Mouse (Mus musculus) layer of hippocampus, postnatal 10 days (tissue): ENCODE data around the gene Rnf26. TPM values are rescaled to one million over a fixed set of nuclear protein-coding genes. Genes with fewer than 3 reads are reported as not detected.
A peak's percentile ranks its signal among the peaks of the same experiment; 100 is the strongest.

Experiments
- DNase-seq, 2 experiments: peaks; one replicate each; pipeline ENCODE4 v3.0.0; 2021; ENCODE audit warnings: low spot score in 2 of 2
- total RNA-seq, 2 experiments: library from RNA; stranded (reverse); gene quantifications; 2 replicates each; pipeline ENCODE4 v1.2.3; 2021

The Rnf26 gene
- total RNA-seq, 2 experiments from 2014 or later: 30.5 to 30.6 TPM

GRCm38 (mm10) chr9:44075996-44076763, 37.1 kb downstream of the Rnf26 start:
- no peak for DNase-seq

- DNase-seq: no peak
These were observed 37.9 kb downstream of the Rnf26 start for GRCm38 (mm10) chr9:44075276-44075995.

- DNase-seq: no peak
These were observed 38.7 kb downstream of the Rnf26 start for GRCm38 (mm10) chr9:44074395-44075275.

- no peak for DNase-seq
These were observed 40.2 kb downstream of the Rnf26 start for GRCm38 (mm10) chr9:44073115-44073514.

GRCm38 (mm10) chr9:44072599-44072915, 40.8 kb downstream of the Rnf26 start:
- no peak for DNase-seq

GRCm38 (mm10) chr9:44071914-44072598, 41.3 kb downstream of the Rnf26 start:
- DNase-seq: peak in 1 of 2 experiments; percentile 63

GRCm38 (mm10) chr9:44070844-44071231, 42.5 kb downstream of the Rnf26 start:
- no peak for DNase-seq

GRCm38 (mm10) chr9:44070113-44070843, 43.0 kb downstream of the Rnf26 start:
- DNase-seq: no peak

GRCm38 (mm10) chr9:44069252-44069651, 44.1 kb downstream of the Rnf26 start:
- DNase-seq: no peak

GRCm38 (mm10) chr9:44067960-44068330, 45.4 kb downstream of the Rnf26 start:
- no peak for DNase-seq

- DNase-seq: peak in 1 of 2 experiments; percentile 70
These were observed 45.9 kb downstream of the Rnf26 start for GRCm38 (mm10) chr9:44067241-44067959.

GRCm38 (mm10) chr9:44066785-44067225, 46.5 kb downstream of the Rnf26 start, which contains the start of gene Usp2:
Usp2 (plus strand) TSS chr9:44067021.
- DNase-seq: peak; percentile 100

GRCm38 (mm10) chr9:44065177-44065576, 48.1 kb downstream of the Rnf26 start:
- DNase-seq: no peak

GRCm38 (mm10) chr9:44058606-44059005, 54.7 kb downstream of the Rnf26 start:
- DNase-seq: no peak

- DNase-seq: no peak
These were observed 59.4 kb downstream of the Rnf26 start for GRCm38 (mm10) chr9:44053936-44054335.

GRCm38 (mm10) chr9:44052855-44053254, 60.5 kb downstream of the Rnf26 start:
- DNase-seq: no peak

GRCm38 (mm10) chr9:44049381-44050165, 63.7 kb downstream of the Rnf26 start:
- DNase-seq: no peak

GRCm38 (mm10) chr9:44048541-44049380, 64.6 kb downstream of the Rnf26 start:
- peak; percentile 36 to 52 for DNase-seq
